Mouse (Mus musculus): ENCODE data around the gene Slc29a4. TPM values are rescaled to one million over a fixed set of nuclear protein-coding genes. Genes with fewer than 3 reads are reported as not detected.

Gene Slc29a4
- polyA plus RNA-seq (2016; fragmentation: Nextera tagmentation; extraction: Ambion mirVana): 22.8 and 32.6 TPM in 2 replicates

DNA sequence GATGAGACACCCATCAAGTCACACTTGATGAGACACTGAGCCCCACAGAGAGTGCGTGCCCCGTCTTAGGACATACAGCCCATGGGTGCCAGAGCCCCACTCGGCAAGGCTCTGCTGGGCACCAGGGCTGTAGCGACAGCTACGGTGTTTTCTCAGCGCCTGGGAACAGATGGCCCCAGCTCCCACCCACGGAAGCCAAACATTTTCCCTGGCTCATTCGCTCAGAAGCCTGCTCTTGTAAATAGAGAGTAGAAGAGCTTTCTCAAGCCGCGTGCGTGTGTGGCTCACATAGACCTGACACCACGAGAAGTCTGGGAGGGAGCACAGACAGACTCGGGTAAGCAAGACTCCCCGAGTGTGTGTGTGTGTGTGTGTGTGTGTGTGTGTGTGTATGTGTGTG, at the start of gene Slc29a4:
Gene Slc29a4 (plus strand): TSS at position 265 of the 400 bp plus-strand sequence.
- 75% methylated on average over 14 of the region's 14 CpGs for WGBS
- Histone ChIP-seq H3K4me3 (no peak within 1 kb of the TSS), H3K27me3 (ENCODE audit: low read depth, poor library complexity, severe bottlenecking) (peaks cover 17% of the 10 kb centered on the region; the same call in 1 of the 2 replicates), H3K27ac (replicated peaks) (no peak within 1 kb of the TSS), H3K9me3 (replicated peaks) (no peaks in the 10 kb centered on the region), H3K4me1 (peaks cover 31% of the 10 kb centered on the region), H3K36me3 (no peaks in the 10 kb centered on the region)
- no peak for DNase-seq (ENCODE audit: low spot score)

GRCm38 (mm10) chr5:142648162-142648561, 44.1 kb upstream of the Slc29a4 start:
- H3K4me1 ChIP-seq: peaks cover 22% of the 10 kb centered on the region

GRCm38 (mm10) chr5:142649460-142650050, 42.8 kb upstream of the Slc29a4 start:
- no peak for DNase-seq (ENCODE audit: low spot score)
- Histone ChIP-seq H3K36me3 (peaks cover 27% of the 10 kb centered on the region), H3K27me3 (ENCODE audit: low read depth, poor library complexity, severe bottlenecking) (no peaks in the 10 kb centered on the region), H3K27ac (replicated peaks) (peak overlapping the region; percentile 64), H3K9me3 (replicated peaks) (no peaks in the 10 kb centered on the region), H3K4me1 (peaks cover 22% of the 10 kb centered on the region), H3K4me3 (no peak overlapping the region)
- 94% methylated on average over 4 of the region's 4 CpGs for WGBS

More at GRCm38 (mm10) chr5:142648162-142648561, 44.1 kb upstream of the Slc29a4 start:
- H3K9me3 ChIP-seq (replicated peaks): no peaks in the 10 kb centered on the region
- no peak for DNase-seq (ENCODE audit: low spot score)
- no peaks in the 10 kb centered on the region for H3K27me3 ChIP-seq (ENCODE audit: low read depth, poor library complexity, severe bottlenecking)
- 71% methylated on average over 7 of the region's 7 CpGs for WGBS
- peak overlapping the region; percentile 23; the same call in 1 of the 2 replicates for H3K27ac ChIP-seq (replicated peaks)
- H3K36me3 ChIP-seq: peaks cover 36% of the 10 kb centered on the region
- no peak overlapping the region for H3K4me3 ChIP-seq

GRCm38 (mm10) chr5:142650390-142650789, 41.9 kb upstream of the Slc29a4 start:
- H3K4me1 ChIP-seq: peaks cover 22% of the 10 kb centered on the region
- DNase-seq (ENCODE audit: low spot score): no peak
- peaks cover 29% of the 10 kb centered on the region for H3K36me3 ChIP-seq
- no peak overlapping the region for H3K4me3 ChIP-seq
- peak overlapping the region; percentile 64; the same call in 1 of the 2 replicates for H3K27ac ChIP-seq (replicated peaks)
- H3K27me3 ChIP-seq (ENCODE audit: low read depth, poor library complexity, severe bottlenecking): no peaks in the 10 kb centered on the region
- WGBS: 68% methylated on average over 3 of the region's 3 CpGs
- H3K9me3 ChIP-seq (replicated peaks): no peaks in the 10 kb centered on the region

DNA sequence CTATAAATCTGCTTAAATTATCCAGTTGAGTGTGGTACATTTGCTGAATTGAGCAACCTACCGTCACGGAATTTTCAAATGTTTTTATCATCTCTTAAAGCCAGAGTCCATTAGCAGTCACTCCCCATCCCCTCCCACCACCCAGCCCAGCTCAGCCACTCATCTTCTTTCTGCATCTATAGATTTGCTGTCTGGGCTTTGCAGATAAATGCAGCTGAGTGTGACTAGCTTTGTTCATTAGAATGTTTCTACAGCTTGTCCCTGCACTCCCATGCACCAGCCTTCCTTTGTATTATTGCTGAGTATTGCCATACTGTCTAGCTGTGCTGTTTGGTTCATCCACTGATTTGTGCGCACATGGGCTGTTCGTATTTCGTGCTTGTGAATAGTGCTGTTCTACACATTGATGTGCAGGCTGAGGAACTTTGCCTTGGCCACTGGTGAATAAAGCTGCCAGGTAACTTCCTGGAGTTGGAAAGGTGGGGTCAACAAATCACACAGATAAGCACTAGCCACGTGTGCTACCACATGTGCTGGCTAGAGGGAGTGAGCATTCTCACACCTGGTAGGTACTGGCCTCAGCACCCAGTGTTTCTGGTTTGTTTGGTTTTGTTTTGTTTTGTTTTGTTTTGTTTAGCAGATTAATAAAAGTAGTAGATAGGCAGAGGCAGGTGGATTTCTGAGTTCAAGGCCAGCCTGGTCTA, 41.4 kb upstream of the Slc29a4 start:
- Histone ChIP-seq H3K9me3 (replicated peaks) (no peaks in the 10 kb centered on the region), H3K36me3 (peaks cover 33% of the 10 kb centered on the region), H3K27ac (replicated peaks) (no peak overlapping the region), H3K4me3 (no peak overlapping the region), H3K4me1 (peaks cover 22% of the 10 kb centered on the region), H3K27me3 (ENCODE audit: low read depth, poor library complexity, severe bottlenecking) (no peaks in the 10 kb centered on the region)
- 83% methylated on average over 6 of the region's 6 CpGs for WGBS
- DNase-seq (ENCODE audit: low spot score): no peak

GRCm38 (mm10) chr5:142652266-142652665, 40.0 kb upstream of the Slc29a4 start:
- Histone ChIP-seq H3K4me3 (no peak overlapping the region), H3K36me3 (peaks cover 36% of the 10 kb centered on the region), H3K27me3 (ENCODE audit: low read depth, poor library complexity, severe bottlenecking) (no peaks in the 10 kb centered on the region), H3K9me3 (replicated peaks) (no peaks in the 10 kb centered on the region), H3K27ac (replicated peaks) (0 out of 2 replicates have a peak overlapping the region, but pooled peaks have one; percentile 38), H3K4me1 (peaks cover 22% of the 10 kb centered on the region)
- no peak for DNase-seq (ENCODE audit: low spot score)
- 80% methylated on average over 4 of the region's 4 CpGs for WGBS

DNA sequence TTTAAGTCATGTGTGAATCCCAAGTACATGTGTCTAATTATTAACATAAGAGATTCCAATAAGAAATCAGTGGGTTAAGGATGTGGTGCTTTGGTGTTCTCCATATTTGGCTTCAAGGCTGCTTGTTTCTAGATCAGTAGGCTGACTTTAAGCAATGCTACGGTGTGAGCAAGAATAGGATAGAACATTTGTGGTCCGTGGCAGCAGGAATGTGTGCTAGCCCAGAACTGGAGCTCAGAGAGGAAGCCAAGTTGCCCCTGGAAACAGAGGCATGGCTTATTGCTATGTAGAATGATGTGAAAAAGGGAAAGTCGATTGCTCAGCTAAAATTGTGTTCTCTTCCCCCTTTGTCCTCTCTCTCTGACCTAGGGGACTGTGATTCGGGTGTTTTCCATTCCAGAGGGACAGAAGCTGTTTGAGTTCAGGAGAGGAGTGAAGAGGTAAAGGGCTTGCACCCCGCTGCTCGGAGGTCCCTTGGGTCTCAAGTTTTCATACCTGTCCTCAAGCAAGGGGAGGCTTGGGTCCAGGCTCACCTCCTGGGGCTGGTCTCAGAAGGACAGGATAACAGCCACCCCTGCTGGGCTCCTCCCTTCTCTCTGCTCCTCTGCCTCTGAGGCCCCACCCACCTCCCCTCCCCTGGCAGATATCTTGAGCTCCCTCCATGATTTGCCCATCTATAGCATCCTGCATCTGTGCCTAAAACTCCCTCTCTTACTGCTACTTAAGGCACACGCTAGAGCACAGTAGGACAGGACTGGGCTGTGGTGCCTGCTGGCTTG, 31.5 kb upstream of the Slc29a4 start:
- no peak for DNase-seq (ENCODE audit: low spot score)
- Histone ChIP-seq H3K9me3 (replicated peaks) (no peaks in the 10 kb centered on the region), H3K27ac (replicated peaks) (no peak overlapping the region), H3K36me3 (peaks cover 99% of the 10 kb centered on the region), H3K4me3 (no peak overlapping the region), H3K27me3 (ENCODE audit: low read depth, poor library complexity, severe bottlenecking) (no peaks in the 10 kb centered on the region), H3K4me1 (no peaks in the 10 kb centered on the region)
- WGBS: 86% methylated on average over 7 of the region's 7 CpGs

- Histone ChIP-seq H3K4me1 (peaks cover 5% of the 10 kb centered on the region; the same call in 1 of the 2 replicates), H3K27me3 (ENCODE audit: low read depth, poor library complexity, severe bottlenecking) (no peaks in the 10 kb centered on the region), H3K27ac (replicated peaks) (no peak overlapping the region), H3K36me3 (peaks cover 84% of the 10 kb centered on the region), H3K9me3 (replicated peaks) (no peaks in the 10 kb centered on the region), H3K4me3 (no peak overlapping the region)
- DNase-seq (ENCODE audit: low spot score): no peak
- 44% methylated on average over 3 of the region's 3 CpGs for WGBS
Observed at GRCm38 (mm10) chr5:142667921-142668320, 24.4 kb upstream of the Slc29a4 start.

- Histone ChIP-seq H3K27ac (replicated peaks) (0 out of 2 replicates have a peak overlapping the region, but pooled peaks have one; percentile 7), H3K4me1 (peaks cover 11% of the 10 kb centered on the region; the same call in 1 of the 2 replicates), H3K27me3 (ENCODE audit: low read depth, poor library complexity, severe bottlenecking) (no peaks in the 10 kb centered on the region), H3K36me3 (peaks cover 76% of the 10 kb centered on the region), H3K9me3 (replicated peaks) (no peaks in the 10 kb centered on the region), H3K4me3 (no peak overlapping the region)
- no peak for DNase-seq (ENCODE audit: low spot score)
- WGBS: 83% methylated on average over 11 of the region's 11 CpGs
Observed at GRCm38 (mm10) chr5:142668556-142669263, 23.6 kb upstream of the Slc29a4 start.

DNA sequence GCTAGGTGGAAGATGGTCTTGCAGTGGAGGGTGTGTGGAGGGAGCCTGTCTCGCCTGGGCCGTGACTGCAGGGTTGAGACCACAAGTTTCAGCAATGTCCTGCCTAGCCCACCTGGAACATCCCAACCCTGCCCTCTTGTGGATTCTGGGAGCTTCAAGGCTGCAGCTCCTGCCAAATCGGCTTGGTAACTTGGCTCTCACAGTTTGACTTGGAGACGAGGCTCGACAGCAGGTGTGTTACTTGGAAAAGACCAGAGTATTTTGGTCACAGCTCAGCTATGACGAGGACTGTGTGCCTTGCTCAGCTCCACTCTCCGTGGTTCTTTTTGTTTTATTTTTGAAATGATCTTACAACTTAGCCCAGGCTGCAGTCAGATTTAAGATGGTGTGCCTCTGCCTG, 22.6 kb upstream of the Slc29a4 start:
- DNase-seq (ENCODE audit: low spot score): no peak
- Histone ChIP-seq H3K4me3 (no peak overlapping the region), H3K27me3 (ENCODE audit: low read depth, poor library complexity, severe bottlenecking) (no peaks in the 10 kb centered on the region), H3K9me3 (replicated peaks) (no peaks in the 10 kb centered on the region), H3K36me3 (peaks cover 66% of the 10 kb centered on the region), H3K4me1 (peaks cover 11% of the 10 kb centered on the region; the same call in 1 of the 2 replicates), H3K27ac (replicated peaks) (no peak overlapping the region)
- WGBS: 84% methylated on average over 7 of the region's 7 CpGs

GRCm38 (mm10) chr5:142673082-142673481, 19.2 kb upstream of the Slc29a4 start:
- H3K4me1 ChIP-seq: peaks cover 12% of the 10 kb centered on the region
- no peaks in the 10 kb centered on the region for H3K9me3 ChIP-seq (replicated peaks)
- no peaks in the 10 kb centered on the region for H3K27me3 ChIP-seq (ENCODE audit: low read depth, poor library complexity, severe bottlenecking)
- 25% methylated on average over 5 of the region's 5 CpGs for WGBS
- peaks cover 32% of the 10 kb centered on the region for H3K36me3 ChIP-seq
- peak overlapping the region; percentile 62 for H3K27ac ChIP-seq (replicated peaks)
- no peak overlapping the region for H3K4me3 ChIP-seq
- peak; percentile 40 for DNase-seq (ENCODE audit: low spot score)

- Histone ChIP-seq H3K27me3 (ENCODE audit: low read depth, poor library complexity, severe bottlenecking) (no peaks in the 10 kb centered on the region), H3K4me1 (peaks cover 13% of the 10 kb centered on the region), H3K9me3 (replicated peaks) (peaks cover 6% of the 10 kb centered on the region), H3K4me3 (no peak overlapping the region), H3K27ac (replicated peaks) (peak overlapping the region; percentile 47; the same call in 1 of the 2 replicates), H3K36me3 (no peaks in the 10 kb centered on the region)
- 69% methylated on average over 7 of the region's 7 CpGs for WGBS
- no peak for DNase-seq (ENCODE audit: low spot score)
Observed at GRCm38 (mm10) chr5:142678141-142678571, 14.2 kb upstream of the Slc29a4 start.

Data from midbrain, embryonic 10.5 days (tissue).